Mouse (Mus musculus) E14TG2a.4 (cell line): ENCODE results near the gene Gpr153.
"Not testable (repeated sequence)": the region's sequence is repeated elsewhere in the genome, so short reads cannot be mapped to it uniquely, and the experiment has no call there.

Experiments used
- CTCF ChIP-seq: conservative IDR thresholded peaks from 2 replicates; pipeline ENCODE4 v1.5.1; 2014; ENCODE audit warnings: low read length
- POU5F1 ChIP-seq: IDR thresholded peaks from 2 replicates; pipeline ENCODE4 v1.6.1; 2014; ENCODE audit warnings: low read length, borderline replicate concordance

DNA sequence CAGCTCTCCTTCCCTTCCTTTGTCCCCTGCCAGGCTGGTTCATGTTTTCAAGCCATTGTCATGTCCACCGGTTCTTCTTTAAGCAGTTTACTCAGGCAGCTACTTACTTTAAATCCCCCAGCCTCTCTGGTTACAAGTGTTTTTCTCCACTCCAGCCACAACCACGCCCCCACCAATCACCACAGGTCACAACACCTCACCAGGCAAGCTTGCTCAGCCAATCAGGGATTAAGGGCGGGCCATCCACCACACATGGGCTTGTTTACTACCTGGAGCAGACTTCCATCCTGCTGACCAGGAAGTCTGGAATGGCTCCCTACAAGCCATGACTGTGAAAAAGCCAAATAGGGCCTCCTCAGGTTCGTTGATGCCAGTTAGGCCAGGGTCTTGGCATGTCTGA lies 43.7 kb upstream of the Gpr153 start:
- not testable (repeated sequence) for TF ChIP-seq CTCF, POU5F1
